Mouse (Mus musculus): ENCODE measurements around the gene Pcbp1.
A peak's percentile ranks its signal among the peaks of the same experiment; 100 is the strongest.
"Not testable (repeated sequence)": the region's sequence is repeated elsewhere in the genome, so short reads cannot be mapped to it uniquely, and the experiment has no call there.

Pcbp1 gene

GRCm38 (mm10) chr6:86526032-86526960 lies at the start of gene Pcbp1:
Gene Pcbp1 (minus strand): TSS chr6:86526321.
- DNase-seq (ENCODE audit: low read depth, low spot score), result peak; percentile 97

- DNase-seq (ENCODE audit: low read depth, low spot score), result no peak
These were observed 48.4 kb upstream of the Pcbp1 start for GRCm38 (mm10) chr6:86574495-86574894.

DNA sequence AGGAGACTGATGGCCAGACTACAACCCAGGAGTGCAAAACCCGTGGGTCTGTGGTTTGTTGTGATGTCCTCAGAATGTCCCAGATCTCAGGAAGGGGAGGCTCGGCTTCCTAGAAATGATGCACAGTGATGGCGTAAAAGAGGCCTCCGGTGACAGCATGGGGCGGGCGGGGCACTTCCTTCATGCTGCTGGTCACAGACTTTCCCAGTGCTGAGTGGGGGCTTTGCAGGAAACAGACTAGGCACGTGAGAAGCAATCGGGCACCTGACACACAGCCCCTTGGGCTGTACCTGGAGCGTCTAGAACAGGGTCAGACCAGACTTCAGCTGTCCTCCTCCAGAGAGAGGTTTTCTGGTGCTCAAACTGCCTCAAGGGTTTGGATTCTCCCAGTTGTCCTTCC lies 44.7 kb upstream of the Pcbp1 start:
- DNase-seq (ENCODE audit: low read depth, low spot score), result peak; percentile 53

GRCm38 (mm10) chr6:86569461-86569820 lies 43.3 kb upstream of the Pcbp1 start:
- DNase-seq (ENCODE audit: low read depth, low spot score), result no peak

DNA sequence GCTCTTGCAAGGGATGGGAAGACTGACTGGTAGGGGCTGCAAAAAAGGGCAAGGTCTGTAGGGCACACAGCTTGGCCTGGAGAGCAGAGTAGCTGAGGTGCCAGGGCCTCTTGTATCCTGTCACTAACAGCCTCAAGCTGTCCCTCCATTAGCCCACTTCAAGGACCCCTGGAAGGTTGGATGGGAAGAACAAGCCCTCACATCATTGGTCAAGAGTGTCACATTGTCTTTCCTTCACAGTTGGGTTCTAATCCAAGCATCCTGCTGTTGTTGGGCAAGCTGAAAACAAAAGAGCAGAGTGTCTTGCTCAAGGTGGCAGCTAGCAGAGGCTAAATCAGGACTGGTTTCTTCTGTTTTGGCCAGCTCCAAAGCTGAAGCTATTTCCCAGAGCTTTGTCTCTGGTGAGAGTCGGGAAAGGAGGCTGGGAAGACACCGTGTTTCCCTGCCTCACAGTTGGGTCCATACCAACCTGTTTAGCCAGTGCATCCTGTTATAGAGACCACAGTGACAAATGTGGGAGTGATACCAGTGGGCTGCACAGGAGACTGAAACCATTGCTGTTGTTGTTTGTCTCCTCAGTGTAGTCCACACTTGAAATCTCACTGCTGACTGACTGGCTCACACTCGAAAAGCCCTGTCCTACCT lies 42.8 kb upstream of the Pcbp1 start:
- no peak for DNase-seq (ENCODE audit: low read depth, low spot score)

DNA sequence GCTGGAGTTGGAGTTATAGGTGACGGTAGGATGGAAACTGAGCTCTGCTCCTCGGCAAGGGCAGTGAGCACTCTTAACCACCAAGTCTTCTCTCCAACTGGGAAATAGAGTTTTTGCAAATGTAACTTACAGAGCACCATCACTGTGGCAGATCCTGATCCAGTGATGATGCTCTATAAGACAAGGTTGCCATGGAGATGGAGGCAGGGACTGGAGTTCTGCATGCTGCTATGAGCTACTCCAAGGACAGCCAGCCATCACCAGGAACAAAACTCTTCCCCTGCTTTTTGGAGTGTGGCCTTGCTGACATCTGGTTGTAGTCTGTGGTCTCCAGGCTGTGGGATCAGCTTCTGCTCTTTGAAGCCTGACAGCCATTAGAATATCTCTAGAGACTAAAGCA lies 39.7 kb upstream of the Pcbp1 start:
- no peak for DNase-seq (ENCODE audit: low read depth, low spot score)

- not testable (repeated sequence) for DNase-seq (ENCODE audit: low read depth, low spot score)
These were observed 31.1 kb upstream of the Pcbp1 start for GRCm38 (mm10) chr6:86557182-86557581.

GRCm38 (mm10) chr6:86556345-86557058 lies 30.4 kb upstream of the Pcbp1 start:
- DNase-seq (ENCODE audit: low read depth, low spot score), result no peak

DNA sequence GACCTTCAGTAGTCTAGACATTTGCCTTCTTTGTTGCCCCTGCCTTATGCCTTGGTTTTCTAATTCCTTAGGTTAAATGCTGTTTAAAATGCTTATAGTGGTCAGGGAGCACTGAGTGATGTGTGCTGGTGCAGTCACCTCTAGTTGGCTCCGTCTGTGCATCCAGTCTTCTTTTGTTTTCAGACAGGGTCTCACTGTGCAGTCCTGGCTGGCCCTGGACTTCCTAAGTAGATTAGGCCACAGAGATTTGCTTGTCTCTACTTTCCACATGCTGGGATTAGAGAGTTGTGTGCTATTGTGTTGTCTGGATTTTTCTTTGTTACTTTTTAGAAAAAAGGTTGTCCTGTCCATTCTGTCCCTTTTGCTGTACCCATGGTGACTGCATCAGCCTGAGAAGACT lies 24.5 kb upstream of the Pcbp1 start:
- DNase-seq (ENCODE audit: low read depth, low spot score), result no peak

- DNase-seq (ENCODE audit: low read depth, low spot score), result no peak
These were observed 21.8 kb upstream of the Pcbp1 start for GRCm38 (mm10) chr6:86547880-86548367.

GRCm38 (mm10) chr6:86547228-86547755 lies 21.2 kb upstream of the Pcbp1 start:
- no peak for DNase-seq (ENCODE audit: low read depth, low spot score)

- DNase-seq (ENCODE audit: low read depth, low spot score), result peak; percentile 76
These were observed 19.1 kb upstream of the Pcbp1 start for GRCm38 (mm10) chr6:86545236-86545635.

DNA sequence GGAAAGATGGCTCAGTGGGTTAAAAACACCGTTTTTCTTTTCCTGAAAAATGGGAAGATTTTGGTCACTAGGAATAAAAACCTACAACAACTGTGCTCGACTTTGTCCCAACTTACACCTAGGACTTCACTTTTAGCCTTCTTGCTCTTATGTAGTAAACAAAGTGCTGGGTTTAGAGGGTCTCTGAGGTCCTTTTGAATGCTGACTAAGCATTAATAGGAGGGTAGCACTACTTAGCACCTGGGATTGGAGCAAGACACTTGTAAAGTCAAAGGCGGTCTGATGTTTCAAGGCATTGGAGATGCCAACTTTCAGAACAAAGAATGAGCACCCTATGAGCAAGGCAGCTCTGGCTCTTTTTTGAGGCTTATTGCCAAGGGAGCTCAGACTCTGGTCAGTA lies 17.7 kb upstream of the Pcbp1 start:
- DNase-seq (ENCODE audit: low read depth, low spot score), result no peak

GRCm38 (mm10) chr6:86543060-86543459 lies 16.9 kb upstream of the Pcbp1 start:
- DNase-seq (ENCODE audit: low read depth, low spot score), result peak; percentile 46

- peak; percentile 67 for DNase-seq (ENCODE audit: low read depth, low spot score)
These were observed 15.5 kb upstream of the Pcbp1 start for GRCm38 (mm10) chr6:86541650-86542049.

- no peak for DNase-seq (ENCODE audit: low read depth, low spot score)
These were observed 2.3 kb upstream of the Pcbp1 start for GRCm38 (mm10) chr6:86528451-86528785.

DNA sequence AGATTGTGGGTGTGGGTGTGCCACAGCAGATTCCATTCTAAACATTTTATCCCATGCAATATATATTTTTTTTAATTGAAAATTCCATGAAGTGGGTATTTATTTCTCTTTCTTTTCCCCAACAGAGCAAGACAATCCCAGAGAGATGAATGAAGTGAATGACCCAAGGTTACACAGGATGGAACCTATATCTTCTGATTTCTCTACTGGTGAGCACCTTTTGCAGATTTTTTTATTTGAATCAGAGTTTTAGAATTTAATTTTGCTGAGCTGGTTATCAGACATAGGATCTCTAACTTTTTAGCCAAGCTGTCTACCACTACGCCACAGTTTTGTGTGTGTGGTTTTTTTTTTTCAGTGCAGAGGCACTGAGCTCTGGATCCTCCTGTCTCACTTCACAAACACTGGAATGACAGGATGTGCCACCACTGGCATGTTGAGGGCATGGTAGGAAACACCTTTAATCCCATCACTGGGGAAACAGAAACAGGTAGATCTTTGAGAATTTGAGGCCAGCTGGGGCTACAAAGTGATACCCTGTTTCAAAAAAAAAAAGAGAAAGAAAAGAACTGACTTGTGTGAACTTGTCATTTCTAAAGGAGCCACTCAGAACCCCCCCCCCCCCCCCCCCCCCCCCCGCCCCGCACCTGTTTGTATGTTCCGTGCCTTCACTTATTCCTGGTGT lies 1.8 kb upstream of the Pcbp1 start:
- no peak for DNase-seq (ENCODE audit: low read depth, low spot score)

DNA sequence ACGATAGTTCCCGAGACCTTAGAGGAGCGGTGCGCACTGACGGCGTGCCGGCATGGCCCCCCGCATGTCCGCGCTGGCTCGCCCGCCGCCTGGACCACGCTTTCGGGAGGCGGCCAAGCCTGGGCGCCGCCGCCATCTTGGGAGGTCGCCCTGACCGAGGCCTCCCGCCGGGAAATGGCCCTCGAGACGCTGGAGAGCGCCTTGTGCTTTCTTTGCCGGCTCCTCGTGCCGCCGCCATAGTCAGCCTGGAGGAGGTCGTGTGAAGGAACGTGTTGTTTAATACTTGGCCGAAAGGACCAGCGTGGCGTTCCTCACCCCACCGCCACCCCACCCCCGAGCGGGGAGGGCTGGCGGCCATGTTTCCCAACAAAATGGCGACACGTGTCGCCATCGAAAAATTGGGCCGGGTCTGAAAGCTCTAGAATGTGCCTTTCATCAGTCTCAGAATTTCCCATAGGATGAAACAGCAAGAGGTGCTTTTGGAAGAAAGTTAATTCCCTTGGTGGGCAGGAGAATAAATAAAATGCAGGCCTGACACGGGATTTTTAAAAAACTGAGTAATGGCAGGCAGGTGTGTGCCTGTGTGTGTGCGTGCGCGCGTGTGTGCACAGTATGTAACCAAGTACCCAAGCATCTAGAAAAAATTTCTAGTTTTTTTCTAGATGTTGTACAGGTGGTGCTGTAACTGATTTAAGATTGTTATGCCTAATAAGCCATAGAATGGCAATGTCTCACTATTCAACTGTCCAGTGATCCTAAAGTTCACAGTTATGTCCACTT lies 1.0 kb upstream of the Pcbp1 start:
- peak; percentile 84 for DNase-seq (ENCODE audit: low read depth, low spot score)

DNA sequence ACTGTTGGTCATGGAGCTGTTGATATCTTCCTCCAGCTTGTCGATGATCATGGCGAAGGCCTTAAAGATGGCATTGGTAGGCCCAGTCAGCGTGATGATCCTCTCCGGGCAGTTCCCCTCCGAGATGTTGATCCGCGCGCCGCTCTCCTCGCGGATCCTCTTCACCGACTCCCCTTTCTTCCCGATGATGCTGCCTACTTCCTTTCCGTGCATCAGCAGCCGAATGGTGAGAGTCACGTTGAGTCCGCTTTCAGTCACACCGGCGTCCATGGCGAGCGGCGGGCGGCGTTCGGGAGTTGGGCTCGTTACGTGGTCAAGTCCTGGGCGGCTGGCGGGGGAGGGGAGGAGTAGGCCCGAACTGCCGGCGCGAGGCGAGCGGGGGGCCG lies 482 bp downstream of the Pcbp1 start:
- peak; percentile 76 for DNase-seq (ENCODE audit: low read depth, low spot score)

GRCm38 (mm10) chr6:86524879-86525645 lies 1.1 kb downstream of the Pcbp1 start:
- DNase-seq (ENCODE audit: low read depth, low spot score), result peak; percentile 75

Measured in ZHBTc4 (cell line).